Mouse (Mus musculus): ENCODE data around the gene Nt5c2.
"Not testable (repeated sequence)": the region's sequence is repeated elsewhere in the genome, so short reads cannot be mapped to it uniquely, and the experiment has no call there.

Nt5c2 gene

GRCm38 (mm10) chr19:46989479-46990152 lies 25.3 kb downstream of the Nt5c2 start:
- DNase-seq (ENCODE audit: low read depth, low spot score): no peak

- DNase-seq (ENCODE audit: low read depth, low spot score): peak; percentile 64
Measured at GRCm38 (mm10) chr19:46988231-46989087, 26.5 kb downstream of the Nt5c2 start.

DNA sequence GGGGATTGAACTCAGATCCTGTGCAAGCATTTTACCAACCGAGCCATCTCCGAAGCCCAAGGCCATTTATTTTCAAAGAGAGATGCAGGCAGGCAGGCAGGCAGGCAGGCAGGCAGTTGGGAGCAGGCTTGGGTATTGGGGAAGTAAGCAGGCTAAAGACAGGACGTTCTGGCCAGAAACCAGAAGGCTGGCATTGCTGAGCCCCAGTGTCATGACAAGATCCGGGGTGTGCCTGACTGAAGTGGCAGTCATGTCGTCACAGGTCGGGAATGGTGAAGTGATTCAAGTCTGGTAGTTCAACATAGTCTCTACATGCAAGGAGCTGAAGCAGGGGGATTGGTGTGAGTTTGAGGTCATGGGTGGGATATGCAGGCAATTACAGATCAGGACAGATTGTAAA lies 27.3 kb downstream of the Nt5c2 start:
- no peak for DNase-seq (ENCODE audit: low read depth, low spot score)

DNA sequence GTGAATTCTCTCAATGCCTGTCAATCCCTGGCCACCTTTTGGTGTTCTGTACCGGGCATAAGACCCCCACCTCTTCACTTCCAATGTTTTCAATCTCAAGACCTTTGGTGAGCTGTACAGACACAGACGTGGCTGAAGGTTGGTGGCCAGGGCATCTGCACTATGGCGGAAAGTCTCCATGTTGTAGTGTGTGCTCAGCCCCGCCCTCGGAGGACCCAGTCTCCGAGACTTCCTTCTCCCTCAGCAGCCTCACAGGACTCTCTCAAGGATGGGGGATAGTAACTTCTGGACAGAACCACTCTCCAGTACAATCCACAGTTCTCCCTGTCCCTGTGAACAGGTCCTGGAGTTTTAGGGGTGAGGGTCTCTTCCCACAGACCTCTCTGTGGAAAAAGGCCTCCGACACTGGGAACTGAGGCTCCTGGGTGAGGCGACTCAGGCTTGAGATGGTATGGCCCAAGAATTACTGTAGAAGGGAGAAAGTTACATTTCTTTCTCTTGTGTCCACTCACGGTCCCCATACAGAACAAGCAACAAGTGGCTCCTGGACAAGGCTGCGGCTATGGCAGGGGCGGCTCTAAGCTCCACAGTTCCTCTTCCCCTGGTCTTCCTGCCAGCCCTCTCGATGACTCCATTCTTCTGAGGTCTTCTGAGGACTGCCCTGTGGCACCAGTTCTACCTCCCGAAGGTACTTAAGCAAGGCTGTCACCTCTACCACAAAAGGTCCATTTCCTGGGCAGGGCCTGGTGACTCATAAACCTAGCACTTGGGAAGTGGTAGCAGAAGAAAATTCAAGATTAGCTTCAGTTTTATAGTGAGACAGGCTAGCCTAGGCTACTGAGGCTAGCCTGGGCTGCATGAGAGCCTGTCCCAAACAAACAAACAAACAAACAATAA lies 30.0 kb downstream of the Nt5c2 start:
- DNase-seq (ENCODE audit: low read depth, low spot score): no peak

GRCm38 (mm10) chr19:46983966-46984380 lies 31.0 kb downstream of the Nt5c2 start:
- no peak for DNase-seq (ENCODE audit: low read depth, low spot score)

DNA sequence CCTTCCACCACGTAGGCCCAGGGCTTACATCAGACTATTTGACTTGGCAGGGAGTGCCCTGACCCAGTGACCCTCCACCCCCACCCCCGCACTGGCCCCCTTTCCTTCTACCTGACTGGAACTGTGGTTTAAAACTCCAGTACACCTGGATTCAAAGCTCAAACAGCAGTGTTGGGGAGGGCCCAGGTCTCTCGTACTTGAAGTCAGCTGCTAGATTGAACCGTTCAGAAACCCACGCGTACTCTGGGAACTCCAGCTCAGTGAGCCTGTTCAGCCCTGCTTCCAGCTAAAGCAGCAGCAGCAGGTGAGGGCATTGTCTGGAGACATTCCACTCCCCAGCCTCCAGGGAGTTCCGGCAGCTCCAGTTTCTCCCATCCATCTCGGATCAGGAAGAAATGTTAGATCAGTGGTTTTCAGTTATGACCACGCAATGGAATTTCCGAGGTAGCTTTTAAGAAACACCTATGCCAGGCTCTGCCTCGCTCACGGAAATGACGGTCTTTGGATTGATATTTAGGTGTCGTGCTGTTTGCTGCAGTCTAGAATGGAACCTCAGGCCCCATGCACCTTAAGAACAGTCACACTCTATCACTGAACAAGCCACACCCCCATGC lies 31.5 kb downstream of the Nt5c2 start:
- DNase-seq (ENCODE audit: low read depth, low spot score): no peak

- DNase-seq (ENCODE audit: low read depth, low spot score): no peak
Measured at GRCm38 (mm10) chr19:46981462-46981861, 33.5 kb downstream of the Nt5c2 start.

- DNase-seq (ENCODE audit: low read depth, low spot score): no peak
Measured at GRCm38 (mm10) chr19:46979781-46980105, 35.2 kb downstream of the Nt5c2 start.

- no peak for DNase-seq (ENCODE audit: low read depth, low spot score)
Measured at GRCm38 (mm10) chr19:46978920-46979780, 35.8 kb downstream of the Nt5c2 start.

DNA sequence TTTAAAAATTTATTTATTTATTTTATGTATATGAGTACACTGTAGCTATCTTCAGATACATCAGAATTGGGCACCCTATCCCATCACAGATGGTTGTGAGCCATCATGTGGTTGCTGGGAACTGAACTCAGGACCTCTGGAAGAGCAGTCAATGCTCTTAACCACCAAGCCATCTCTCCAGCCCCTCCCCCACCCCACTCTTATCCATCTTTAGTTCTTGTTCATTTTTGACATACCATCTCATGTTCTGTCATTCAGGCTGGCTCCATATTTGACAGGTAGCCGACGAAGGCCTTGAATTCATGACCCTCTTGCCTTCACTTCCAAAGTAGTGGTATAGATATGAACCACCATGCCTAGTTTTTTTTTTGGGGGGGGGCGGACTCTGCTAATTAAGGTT lies 36.9 kb downstream of the Nt5c2 start:
- not testable (repeated sequence) for DNase-seq (ENCODE audit: low read depth, low spot score)

- peak; percentile 81 for DNase-seq (ENCODE audit: low read depth, low spot score)
Measured at GRCm38 (mm10) chr19:46977460-46977859, 37.5 kb downstream of the Nt5c2 start.

- no peak for DNase-seq (ENCODE audit: low read depth, low spot score)
Measured at GRCm38 (mm10) chr19:46976743-46977142, 38.2 kb downstream of the Nt5c2 start.

GRCm38 (mm10) chr19:46975997-46976396 lies 39.0 kb downstream of the Nt5c2 start:
- DNase-seq (ENCODE audit: low read depth, low spot score): no peak

DNA sequence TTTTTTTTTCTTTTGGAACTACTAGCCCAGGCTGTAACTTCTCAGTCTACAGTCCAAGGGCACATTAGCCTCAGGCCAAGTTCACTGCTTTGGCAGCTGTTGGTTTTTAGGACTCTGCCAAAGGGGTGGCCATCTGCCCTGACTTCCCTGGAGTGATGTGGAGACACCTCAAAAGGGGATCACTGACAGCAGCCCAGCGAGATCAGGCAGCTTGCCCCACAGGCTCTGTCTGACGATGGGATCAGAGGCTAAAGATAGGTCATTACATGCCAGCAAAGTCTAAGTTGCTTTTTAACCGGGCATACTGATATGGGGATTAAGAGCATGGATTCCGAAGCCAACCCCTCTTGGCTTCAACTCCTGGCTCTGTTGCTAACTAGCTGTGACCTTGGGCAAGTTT lies 39.4 kb downstream of the Nt5c2 start:
- DNase-seq (ENCODE audit: low read depth, low spot score): no peak

DNA sequence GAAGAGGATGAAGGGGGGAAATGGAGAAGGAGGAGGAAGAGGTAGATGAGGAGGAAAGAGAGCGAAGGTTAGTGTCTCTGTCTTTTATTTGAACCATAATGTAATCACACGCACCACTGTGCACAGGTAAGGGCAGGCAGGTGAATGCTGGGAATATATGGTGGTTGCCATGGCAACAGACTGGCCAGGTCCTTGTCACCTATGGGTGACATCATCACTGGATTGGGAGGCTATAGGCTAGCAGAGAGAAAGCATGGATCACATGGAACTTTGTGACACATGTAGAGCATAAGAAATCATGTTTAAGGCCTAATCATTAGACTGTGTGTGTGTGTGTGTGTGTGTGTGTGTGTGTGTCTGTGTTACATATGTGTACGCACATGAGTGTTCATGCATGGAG lies 42.8 kb downstream of the Nt5c2 start:
- DNase-seq (ENCODE audit: low read depth, low spot score): no peak

GRCm38 (mm10) chr19:46971712-46972111 lies 43.2 kb downstream of the Nt5c2 start:
- no peak for DNase-seq (ENCODE audit: low read depth, low spot score)

DNA sequence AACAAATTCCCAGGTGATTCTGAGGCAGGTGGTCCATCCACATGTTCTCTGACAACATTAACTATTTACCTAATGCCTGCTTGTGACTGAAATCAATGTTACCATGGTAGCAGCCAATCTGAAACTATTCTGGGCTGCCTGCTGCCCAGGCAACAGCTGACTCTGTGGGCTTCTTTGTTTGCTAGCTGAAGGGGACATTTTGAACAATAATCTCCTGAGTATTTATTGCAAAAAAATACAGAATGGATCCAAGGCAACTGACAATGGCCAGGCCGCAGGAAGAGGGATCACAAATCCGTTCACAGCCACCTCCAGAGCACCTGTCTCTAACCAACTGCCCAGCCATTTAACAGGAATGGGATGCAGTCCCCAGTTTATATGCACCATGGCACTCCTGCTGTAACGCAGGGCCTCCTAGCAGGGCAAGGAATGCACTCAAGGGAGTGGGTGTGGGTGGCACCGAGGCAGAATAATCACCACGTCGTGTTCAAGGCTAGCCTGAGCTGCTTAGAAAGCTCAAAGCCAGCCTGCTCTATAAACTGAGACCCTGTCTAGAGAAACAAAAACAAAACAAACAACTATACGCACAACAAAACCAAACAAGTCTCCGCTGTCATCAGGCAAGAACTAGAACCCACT lies 43.8 kb downstream of the Nt5c2 start:
- no peak for DNase-seq (ENCODE audit: low read depth, low spot score)

DNA sequence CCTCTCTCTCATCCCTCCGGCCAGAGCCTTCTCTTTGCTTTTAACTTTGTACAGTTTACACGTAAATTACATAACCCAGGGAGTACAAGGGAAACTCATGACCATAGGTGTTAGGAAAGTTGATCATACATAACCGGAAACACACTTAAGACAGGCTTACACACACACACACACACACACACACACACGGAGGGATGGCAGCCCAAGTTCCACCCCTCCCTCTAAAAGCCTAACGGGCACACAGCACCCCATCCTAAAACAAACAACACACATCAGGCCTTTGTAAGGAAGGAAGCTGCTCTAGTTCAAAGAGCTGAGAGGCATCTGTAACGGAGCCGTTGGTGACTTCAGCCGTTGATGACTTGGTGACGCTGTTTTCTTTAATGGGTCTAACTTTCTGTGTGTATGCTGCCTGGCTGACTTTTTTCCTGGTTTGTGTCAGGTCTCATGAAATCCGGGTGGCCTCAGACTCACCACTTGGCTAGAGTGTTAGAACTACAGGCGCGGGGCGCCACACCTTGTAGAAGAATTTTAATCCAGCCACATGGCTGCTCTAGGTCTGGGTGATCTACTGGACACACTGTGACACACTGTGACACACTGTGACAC lies 44.7 kb downstream of the Nt5c2 start:
- DNase-seq (ENCODE audit: low read depth, low spot score): peak; percentile 57

DNA sequence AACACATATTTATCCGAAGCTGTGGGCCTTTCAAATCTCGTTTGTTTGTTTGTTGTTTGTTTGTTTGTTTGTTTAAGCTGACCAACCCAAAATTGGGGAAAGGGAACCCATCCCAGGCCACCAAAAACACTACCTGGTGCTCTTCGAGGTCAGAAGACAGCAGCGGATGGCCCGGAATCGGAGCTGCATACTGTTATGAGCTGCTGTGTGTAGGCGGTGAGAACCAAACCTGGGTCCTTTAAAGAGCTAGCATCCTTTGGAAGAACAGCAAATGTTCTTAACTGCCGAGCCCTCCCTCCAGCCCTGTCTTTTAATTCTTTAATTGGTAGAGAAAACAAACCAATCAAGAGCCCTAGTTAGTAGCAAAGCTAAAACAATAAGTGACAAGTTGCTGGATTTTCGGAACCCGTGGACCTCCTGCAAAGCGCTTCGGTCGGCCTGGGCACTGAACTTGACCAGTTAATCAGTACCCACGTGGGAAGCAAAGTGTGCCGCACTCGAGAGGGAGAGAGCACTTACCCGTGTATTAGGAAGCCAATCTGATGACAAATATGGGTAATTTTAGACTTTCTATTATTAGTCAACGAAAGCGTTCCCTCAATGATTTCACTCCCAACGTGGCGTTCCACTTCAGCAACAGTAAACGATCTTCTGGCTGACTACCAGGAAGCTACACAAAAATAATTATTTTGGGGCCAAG lies 45.5 kb downstream of the Nt5c2 start:
- peak; percentile 55 for DNase-seq (ENCODE audit: low read depth, low spot score)

Measured in A20 (cell line).